In the genomic region with DNA sequence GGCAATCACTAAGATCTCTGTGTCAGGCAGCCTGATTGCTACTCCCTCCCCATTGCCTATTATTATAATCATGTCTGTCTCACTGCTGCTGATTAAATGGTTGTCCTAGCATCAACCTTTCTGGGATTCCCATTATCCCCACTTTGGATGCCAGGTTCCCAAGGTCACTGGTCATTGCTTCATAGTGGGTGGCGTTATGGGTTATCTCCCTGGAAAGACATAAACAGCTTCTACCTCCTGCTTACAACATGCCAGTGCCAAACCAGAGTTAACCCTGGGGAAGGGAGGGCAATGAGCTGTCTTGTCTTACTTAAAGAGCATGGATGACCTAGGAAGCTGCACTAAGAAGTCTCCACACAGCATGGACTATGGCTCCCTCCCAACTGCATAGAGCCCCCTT, we compare ENCODE assay signal across 16 mouse cellular contexts.
"Had no signal": no experiment of that assay in that cellular context is flagged by ENCODE, and none has a peak within 500 bp of the region (broad histone marks: within the 10 kb centered on the region; RNA-seq: fewer than 3 reads in every experiment).

No protein-coding gene starts in this region.

- H3K9me3 ChIP-seq: neural tube, embryonic 13.5 days; neural tube, embryonic 15.5 days; stomach, embryonic 15.5 days had no signal

- H3K4me3 ChIP-seq: neural tube, embryonic 13.5 days; neural tube, embryonic 15.5 days; stomach, embryonic 15.5 days had no signal

- H3K36me3 ChIP-seq: neural tube, embryonic 13.5 days; neural tube, embryonic 15.5 days; stomach, embryonic 15.5 days had no signal

- H3K4me1 ChIP-seq: stomach, embryonic 15.5 days had no signal

- DNase-seq: retina, postnatal 1 day; right cerebral cortex, adult 18-20 months; right cerebral cortex, postnatal 14 days; right cerebral cortex, postnatal 25 days; right cerebral cortex, postnatal 4 days; spleen, adult 18-20 months; thymus, adult 18-20 months; thymus, adult 2 months; thymus, postnatal 14 days; thymus, postnatal 25 days; thymus, postnatal 36 days; thymus, postnatal 4 days had no signal

- H3K9ac ChIP-seq: neural tube, embryonic 13.5 days; neural tube, embryonic 15.5 days; stomach, embryonic 15.5 days had no signal

- H3K27me3 ChIP-seq: neural tube, embryonic 13.5 days; neural tube, embryonic 15.5 days; stomach, embryonic 15.5 days had no signal

- H3K27ac ChIP-seq: neural tube, embryonic 13.5 days; neural tube, embryonic 15.5 days; stomach, embryonic 15.5 days; stomach, postnatal 0 days had no signal

- H3K4me2 ChIP-seq: neural tube, embryonic 13.5 days; neural tube, embryonic 15.5 days; stomach, embryonic 15.5 days had no signal
